Mouse (Mus musculus) midbrain, embryonic 13.5 days (tissue): ENCODE data around the gene Col26a1. TPM values are rescaled to one million over a fixed set of nuclear protein-coding genes. Genes with fewer than 3 reads are reported as not detected.

Experiments
- ATAC-seq: fragments of 200-750 bp; cut with Nextera tagmentation; 2 replicates; pipeline ENCODE4 v1.8.0; 2017; ENCODE audit warnings: mild to moderate bottlenecking, moderate TSS enrichment, moderate library complexity
- H3K27ac ChIP-seq: fragments of 300-500 bp; sonication (generic); 2 replicates; pipeline ENCODE4 v1.5.1; 2015; ENCODE audit warnings: inconsistent platforms, mild to moderate bottlenecking, moderate library complexity
- H3K27me3 ChIP-seq: fragments of 300-500 bp; sonication (generic); 2 replicates; pipeline ENCODE4 v1.6.1; 2015; ENCODE audit warnings: mild to moderate bottlenecking, inconsistent platforms
- H3K36me3 ChIP-seq: fragments of 300-500 bp; sonication (generic); 2 replicates; pipeline ENCODE4 v1.6.1; 2015; ENCODE audit warnings: mild to moderate bottlenecking, inconsistent platforms
- H3K4me1 ChIP-seq: fragments of 300-500 bp; sonication (generic); replicated peaks from 2 replicates; pipeline ENCODE4 v1.6.1; 2015; ENCODE audit warnings: inconsistent platforms
- H3K4me2 ChIP-seq: fragments of 300-500 bp; sonication (generic); replicated peaks from 2 replicates; pipeline ENCODE4 v1.6.1; 2015; ENCODE audit warnings: moderate library complexity, mild to moderate bottlenecking, inconsistent platforms
- H3K4me3 ChIP-seq: fragments of 300-500 bp; sonication (generic); replicated peaks from 2 replicates; pipeline ENCODE4 v1.5.1; 2015; ENCODE audit warnings: mild to moderate bottlenecking, inconsistent platforms
- H3K9ac ChIP-seq: fragments of 300-500 bp; sonication (generic); replicated peaks from 2 replicates; pipeline ENCODE4 v1.6.1; 2015; ENCODE audit warnings: mild to moderate bottlenecking, inconsistent platforms
- H3K9me3 ChIP-seq: fragments of 300-500 bp; sonication (generic); 2 replicates; pipeline ENCODE4 v1.6.1; 2016; ENCODE audit warnings: mild to moderate bottlenecking, inconsistent platforms
- WGBS: fragments of 180-500 bp; shearing (Covaris S2); methylation state at CpG from one replicate; pipeline ENCODE4 v1.1.7; 2015; 5-methylcytosine and 5-hydroxymethylcytosine counted together
- polyA plus RNA-seq: library from polyadenylated mRNA; unstranded; fragments of >200 nt; fragmentation: Nextera tagmentation; extraction: Ambion mirVana; gene quantifications from 2 replicates; pipeline ENCODE4 v1.2.1, GENCODE M21; 2015

The Col26a1 gene
- polyA plus RNA-seq, 1 experiment from 2014 or later = 19.0 TPM

DNA sequence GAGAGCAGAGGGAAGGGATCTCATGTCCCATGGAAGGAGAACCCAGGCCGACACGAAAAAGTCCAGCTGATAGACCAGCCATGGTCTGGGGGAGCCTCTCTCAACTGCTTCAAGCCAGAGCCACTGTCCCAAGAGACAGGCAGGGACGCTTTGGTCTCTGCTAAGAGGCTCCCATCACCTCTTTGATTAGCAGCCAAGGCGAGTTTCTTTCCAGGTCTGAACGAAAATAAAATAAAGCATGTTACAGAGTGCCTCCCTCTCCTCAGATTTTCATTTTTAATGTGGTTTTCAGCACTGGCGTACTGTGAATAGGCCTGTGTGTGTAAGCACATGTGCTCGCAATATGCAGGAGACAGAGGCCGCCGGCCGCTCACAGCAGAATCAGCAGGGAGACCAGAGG is 90.5 kb downstream of the Col26a1 start:
- Histone ChIP-seq H3K9ac (no peak overlapping the region), H3K9me3 (no peaks in the 10 kb centered on the region), H3K27me3 (peaks cover 3% of the 10 kb centered on the region; the same call in 1 of the 2 replicates), H3K4me3 (no peak overlapping the region), H3K36me3 (no peaks in the 10 kb centered on the region), H3K27ac (no peak overlapping the region), H3K4me2 (no peak overlapping the region), H3K4me1 (peaks cover 4% of the 10 kb centered on the region)
- 85% methylated on average over 10 of the region's 10 CpGs for WGBS
- no peak for ATAC-seq

DNA sequence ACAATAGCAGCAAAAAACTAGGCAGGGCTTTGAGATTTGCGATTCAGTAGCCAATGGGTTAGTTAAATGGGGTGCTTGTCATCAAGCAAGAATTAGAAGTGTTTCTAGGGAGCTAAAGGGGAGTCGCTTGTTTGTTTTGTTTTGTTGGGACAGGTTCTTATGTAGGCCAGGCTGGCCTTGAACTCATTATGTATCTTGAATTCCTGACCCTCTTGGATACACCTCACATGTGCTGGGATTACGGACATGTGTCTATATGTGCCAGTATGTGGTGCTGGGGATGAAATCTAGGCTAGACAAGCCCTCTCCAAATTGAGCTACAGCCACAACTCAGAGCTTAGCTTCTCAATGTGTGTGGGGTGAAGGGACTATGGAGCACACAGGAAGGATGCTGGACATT is 91.8 kb downstream of the Col26a1 start:
- peak overlapping the region; percentile 45 for H3K27ac ChIP-seq
- ATAC-seq = peak; percentile 64
- peaks cover 4% of the 10 kb centered on the region; the same call in 1 of the 2 replicates for H3K4me1 ChIP-seq
- peaks cover 3% of the 10 kb centered on the region; the same call in 1 of the 2 replicates for H3K27me3 ChIP-seq
- no peak overlapping the region for H3K9ac ChIP-seq
- no peaks in the 10 kb centered on the region for H3K36me3 ChIP-seq
- H3K4me3 ChIP-seq = no peak overlapping the region
- H3K9me3 ChIP-seq = no peaks in the 10 kb centered on the region
- 39% methylated on average over 3 of the region's 3 CpGs for WGBS
- H3K4me2 ChIP-seq = no peak overlapping the region

DNA sequence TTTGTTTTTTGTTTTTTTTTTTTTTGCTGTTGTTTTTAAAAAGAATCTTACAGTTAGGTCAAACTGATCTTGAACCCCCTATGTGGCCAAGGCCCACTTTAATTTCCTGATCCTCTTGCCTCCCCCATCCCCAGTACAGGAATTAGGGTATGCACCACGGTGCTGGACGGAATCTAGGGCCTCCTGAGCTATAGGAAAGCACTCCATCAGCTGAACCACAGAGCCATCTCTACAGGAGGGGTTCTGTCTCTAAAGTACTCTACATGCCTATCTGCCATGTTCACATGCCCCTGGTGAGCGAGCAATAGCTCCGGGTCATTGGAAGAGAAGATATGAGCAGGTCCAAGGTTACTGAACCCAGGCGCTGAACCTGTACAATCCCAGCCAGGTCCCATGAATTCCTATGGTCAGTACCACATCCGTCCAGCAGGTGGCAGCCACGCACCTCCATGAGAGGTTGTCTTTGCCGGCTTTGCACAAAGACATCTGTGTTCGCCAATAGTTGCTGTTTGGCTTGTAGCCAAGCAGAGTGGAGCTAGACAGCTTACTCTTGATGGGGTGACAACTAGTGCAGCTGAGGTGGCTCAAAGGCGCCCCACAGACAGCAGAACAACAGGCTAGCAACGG is 92.3 kb downstream of the Col26a1 start:
- Histone ChIP-seq H3K9me3 (no peaks in the 10 kb centered on the region), H3K4me1 (peaks cover 4% of the 10 kb centered on the region; the same call in 1 of the 2 replicates), H3K36me3 (no peaks in the 10 kb centered on the region), H3K4me3 (no peak overlapping the region), H3K4me2 (no peak overlapping the region), H3K9ac (no peak overlapping the region), H3K27me3 (peaks cover 3% of the 10 kb centered on the region; the same call in 1 of the 2 replicates), H3K27ac (peak overlapping the region; percentile 45; the same call in 1 of the 2 replicates)
- WGBS = 14% methylated on average over 11 of the region's 11 CpGs
- peak; percentile 95 for ATAC-seq

DNA sequence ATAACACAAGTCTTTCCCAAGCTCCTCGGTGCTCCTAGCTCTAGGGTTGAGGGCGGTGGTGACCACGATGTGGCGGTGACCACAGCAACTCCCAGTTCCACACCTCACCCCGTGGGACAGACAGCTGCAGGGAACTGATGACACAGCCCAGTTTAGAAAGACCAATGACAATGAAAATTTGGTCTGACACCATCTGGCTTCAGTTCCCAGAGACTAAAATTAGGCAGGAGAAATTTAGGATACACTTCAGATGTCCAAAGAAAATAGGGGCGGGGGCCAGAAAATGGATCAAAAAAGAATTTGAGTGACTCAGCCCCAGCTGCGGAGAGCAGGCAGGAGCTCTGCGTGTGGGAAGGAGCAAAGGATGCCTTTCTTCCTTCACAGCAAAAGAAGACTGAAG is 98.5 kb downstream of the Col26a1 start:
- Histone ChIP-seq H3K9me3 (no peaks in the 10 kb centered on the region), H3K36me3 (no peaks in the 10 kb centered on the region), H3K4me1 (no peaks in the 10 kb centered on the region), H3K4me2 (no peak overlapping the region), H3K9ac (no peak overlapping the region), H3K27me3 (peaks cover 3% of the 10 kb centered on the region; the same call in 1 of the 2 replicates), H3K27ac (no peak overlapping the region), H3K4me3 (no peak overlapping the region)
- 79% methylated on average over 8 of the region's 8 CpGs for WGBS
- no peak for ATAC-seq

DNA sequence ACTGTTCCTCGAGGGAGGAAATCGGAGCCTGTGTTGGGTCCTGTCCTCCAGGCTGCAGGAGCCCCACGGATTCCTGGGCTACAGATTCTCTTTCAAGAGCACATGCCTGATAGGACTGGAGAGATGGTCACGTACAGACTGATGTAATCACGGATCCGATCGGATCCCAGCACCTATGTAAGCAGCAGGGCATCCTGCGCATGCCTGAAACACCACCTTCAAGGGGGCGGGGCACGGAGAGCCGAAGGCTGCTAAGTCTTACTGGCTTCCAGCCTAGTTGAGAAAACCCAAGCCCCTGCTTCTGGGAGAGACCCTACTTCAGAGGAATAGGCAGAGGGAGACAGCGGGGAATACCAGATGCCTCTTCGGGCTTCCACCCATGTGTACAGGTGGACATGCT is 100.4 kb downstream of the Col26a1 start:
- H3K4me3 ChIP-seq = no peak overlapping the region
- no peak for ATAC-seq
- H3K36me3 ChIP-seq = no peaks in the 10 kb centered on the region
- H3K4me2 ChIP-seq = peak overlapping the region; percentile 30
- H3K27me3 ChIP-seq = no peaks in the 10 kb centered on the region
- H3K27ac ChIP-seq = no peak overlapping the region
- 55% methylated on average over 13 of the region's 13 CpGs for WGBS
- no peaks in the 10 kb centered on the region for H3K9me3 ChIP-seq
- H3K9ac ChIP-seq = no peak overlapping the region
- no peaks in the 10 kb centered on the region for H3K4me1 ChIP-seq

DNA sequence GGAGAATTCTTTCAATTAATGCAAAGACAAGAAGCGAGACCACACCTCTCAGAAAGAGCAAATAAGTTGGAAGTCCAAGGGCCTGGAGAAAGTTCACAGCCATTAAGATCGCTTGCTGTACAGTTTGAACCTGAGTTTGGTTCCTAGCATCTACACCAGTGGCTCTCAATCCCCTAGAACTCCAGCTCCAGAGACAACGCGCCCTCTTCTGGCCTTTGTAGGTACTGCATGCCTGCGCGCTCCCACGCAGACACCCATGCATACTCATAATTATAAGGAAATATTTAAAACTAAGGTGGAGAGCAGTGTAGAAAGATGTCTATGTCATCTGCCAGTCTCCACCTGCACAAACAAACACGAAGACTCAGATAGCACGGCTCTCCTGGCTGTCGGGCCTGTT is 102.5 kb downstream of the Col26a1 start:
- no peaks in the 10 kb centered on the region for H3K36me3 ChIP-seq
- ATAC-seq = no peak
- WGBS = 50% methylated on average over 10 of the region's 10 CpGs

DNA sequence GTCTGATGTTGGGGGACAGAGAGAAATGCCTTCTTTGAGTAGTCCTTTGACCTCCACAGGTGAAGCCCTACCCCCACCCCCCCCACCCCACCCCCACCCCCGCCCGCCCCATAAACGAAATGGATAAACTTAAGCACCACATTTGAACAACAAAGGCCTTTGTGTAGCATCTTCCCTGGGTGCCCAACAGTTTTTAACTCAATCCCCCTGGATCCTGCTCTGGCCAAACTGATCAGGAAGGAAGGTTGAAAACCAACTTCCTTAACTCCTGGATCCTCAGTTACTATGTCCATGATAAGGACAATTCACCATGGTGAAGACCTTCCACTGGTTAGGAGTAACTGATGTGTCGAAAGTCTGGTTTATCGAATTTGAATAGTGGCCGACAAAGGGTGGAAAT is 103.1 kb downstream of the Col26a1 start:
- H3K4me2 ChIP-seq = no peak overlapping the region
- H3K36me3 ChIP-seq = no peaks in the 10 kb centered on the region
- no peak for ATAC-seq
- no peak overlapping the region for H3K4me3 ChIP-seq
- H3K27ac ChIP-seq = no peak overlapping the region
- no peaks in the 10 kb centered on the region for H3K27me3 ChIP-seq
- H3K9ac ChIP-seq = no peak overlapping the region
- 90% methylated on average over 6 of the region's 6 CpGs for WGBS
- peaks cover 9% of the 10 kb centered on the region for H3K9me3 ChIP-seq
- H3K4me1 ChIP-seq = no peaks in the 10 kb centered on the region

More for the DNA sequence above, 102.5 kb downstream of the Col26a1 start:
- Histone ChIP-seq H3K27ac (no peak overlapping the region), H3K4me3 (no peak overlapping the region), H3K4me1 (no peaks in the 10 kb centered on the region), H3K4me2 (no peak overlapping the region), H3K9ac (no peak overlapping the region), H3K9me3 (peaks cover 4% of the 10 kb centered on the region; the same call in 1 of the 2 replicates), H3K27me3 (no peaks in the 10 kb centered on the region)

DNA sequence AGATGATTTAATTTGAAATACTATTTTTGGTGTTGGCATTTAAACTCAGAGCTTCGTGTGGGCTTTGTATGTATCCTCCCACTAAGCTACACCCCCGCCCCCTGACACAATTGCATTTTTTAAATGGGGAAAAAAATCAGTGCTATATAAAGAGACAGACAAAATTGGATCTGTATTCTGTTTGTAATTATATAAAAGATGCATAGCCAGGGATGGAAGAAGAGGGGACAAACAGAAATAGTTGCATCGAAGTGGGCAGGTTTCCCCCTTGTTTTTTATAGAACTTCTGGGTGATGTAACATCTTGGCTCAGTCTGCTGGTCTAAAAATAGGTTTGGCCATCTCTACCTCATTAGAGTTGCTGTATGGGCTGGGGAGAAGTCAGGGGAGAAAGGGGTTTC is 107.5 kb downstream of the Col26a1 start:
- Histone ChIP-seq H3K4me2 (no peak overlapping the region), H3K27ac (no peak overlapping the region), H3K36me3 (no peaks in the 10 kb centered on the region), H3K9ac (no peak overlapping the region), H3K27me3 (no peaks in the 10 kb centered on the region), H3K9me3 (peaks cover 10% of the 10 kb centered on the region), H3K4me3 (no peak overlapping the region), H3K4me1 (no peaks in the 10 kb centered on the region)
- WGBS = 85% methylated on average over 3 of the region's 3 CpGs
- ATAC-seq = no peak

DNA sequence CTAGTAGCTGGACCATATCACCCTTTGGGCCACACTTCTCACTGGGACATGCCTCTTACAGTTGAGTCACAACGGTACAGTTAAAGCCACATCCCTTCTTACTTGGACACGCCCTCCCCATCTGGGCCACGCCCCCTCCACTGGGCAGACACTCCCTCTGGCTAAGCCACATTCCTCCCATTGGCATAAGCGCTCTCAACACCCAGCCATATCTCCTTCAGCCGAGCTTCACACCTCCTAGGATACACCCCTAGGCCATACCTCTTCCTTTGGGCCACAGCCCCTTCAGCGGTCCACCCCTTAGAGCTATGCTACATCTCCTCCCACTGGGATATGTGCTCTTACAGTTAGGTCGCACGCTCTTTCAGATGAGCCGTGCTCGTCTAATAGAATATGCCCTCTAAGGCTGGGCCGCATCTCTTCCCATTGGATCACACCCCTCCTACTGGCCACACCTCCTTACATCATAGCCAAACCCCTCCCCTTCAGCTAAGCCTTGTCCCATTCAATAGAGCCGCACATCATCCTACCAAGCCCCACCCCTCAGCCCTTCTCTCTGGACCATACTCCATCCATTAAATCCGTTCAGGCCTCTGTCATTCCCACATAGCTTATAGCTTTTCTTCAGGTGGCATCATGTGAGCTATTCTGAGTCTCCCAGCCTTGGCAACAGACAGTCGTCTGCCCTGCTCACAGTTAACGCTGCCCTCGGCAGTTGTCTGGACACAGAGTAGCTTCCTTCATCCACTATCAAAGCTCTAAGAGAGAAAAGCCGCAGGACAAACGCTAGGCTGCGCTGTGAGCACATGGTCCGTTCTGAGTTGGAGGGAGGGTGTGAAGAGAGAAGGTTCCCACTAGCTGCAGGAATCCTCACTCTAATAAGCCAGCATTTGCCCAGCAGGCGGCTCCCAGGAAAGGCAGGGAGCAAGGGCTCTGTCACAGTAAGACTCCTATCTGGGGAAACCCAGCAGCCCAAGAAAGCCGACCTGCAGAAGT is 109.7 kb downstream of the Col26a1 start:
- no peaks in the 10 kb centered on the region for H3K27me3 ChIP-seq
- no peak overlapping the region for H3K4me2 ChIP-seq
- no peaks in the 10 kb centered on the region for H3K36me3 ChIP-seq
- H3K9ac ChIP-seq = no peak overlapping the region
- no peak for ATAC-seq
- 61% methylated on average over 22 of the region's 22 CpGs for WGBS
- H3K4me1 ChIP-seq = no peaks in the 10 kb centered on the region
- H3K4me3 ChIP-seq = no peak overlapping the region
- H3K27ac ChIP-seq = no peak overlapping the region
- peaks cover 10% of the 10 kb centered on the region for H3K9me3 ChIP-seq

DNA sequence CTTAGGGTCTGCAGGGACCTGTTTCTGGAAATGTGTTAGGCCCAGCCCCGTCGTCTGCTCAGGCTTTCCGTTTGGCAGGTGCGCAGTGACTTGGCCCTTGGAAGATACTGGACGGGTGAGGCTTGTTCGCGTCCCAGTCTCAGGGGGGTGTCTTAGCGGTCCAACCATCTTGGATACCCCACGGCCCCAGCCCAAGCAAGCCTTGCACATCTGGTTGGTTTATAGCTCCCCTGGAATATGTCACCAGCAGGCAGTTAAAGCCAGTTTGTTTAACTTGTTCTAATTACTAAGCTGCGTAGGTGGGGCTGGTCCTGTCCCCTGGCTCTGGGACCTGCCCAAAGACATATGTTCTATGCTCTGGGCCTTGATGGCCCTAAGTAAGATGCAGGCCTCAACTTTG is 111.9 kb downstream of the Col26a1 start:
- Histone ChIP-seq H3K27me3 (no peaks in the 10 kb centered on the region), H3K4me3 (no peak overlapping the region), H3K9me3 (peaks cover 6% of the 10 kb centered on the region; the same call in 1 of the 2 replicates), H3K36me3 (no peaks in the 10 kb centered on the region), H3K4me1 (no peaks in the 10 kb centered on the region), H3K9ac (no peak overlapping the region), H3K4me2 (no peak overlapping the region), H3K27ac (no peak overlapping the region)
- no peak for ATAC-seq
- WGBS = 97% methylated on average over 10 of the region's 10 CpGs

DNA sequence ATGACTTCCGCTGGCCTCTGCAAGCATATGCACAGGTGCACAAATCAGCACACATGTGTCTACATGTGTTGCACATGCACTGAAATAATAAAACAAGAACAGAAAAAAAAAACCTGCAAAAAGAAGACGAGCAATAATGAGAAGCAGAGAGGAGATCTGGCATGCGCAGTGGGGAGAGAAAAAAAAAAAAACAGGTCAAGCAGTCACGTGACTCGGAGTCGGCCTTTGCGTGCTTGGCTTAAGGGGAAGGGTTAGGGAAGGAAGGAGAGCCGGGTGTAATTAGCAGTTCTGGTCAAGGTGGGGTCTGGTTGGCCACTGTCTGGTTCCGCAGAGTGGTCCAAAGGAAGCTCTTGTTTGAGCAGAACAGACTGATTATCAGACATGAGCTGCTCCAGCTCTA is 115.7 kb downstream of the Col26a1 start:
- H3K36me3 ChIP-seq = no peaks in the 10 kb centered on the region
- H3K27ac ChIP-seq = no peak overlapping the region
- WGBS = 84% methylated on average over 9 of the region's 9 CpGs
- no peaks in the 10 kb centered on the region for H3K4me1 ChIP-seq
- no peak overlapping the region for H3K4me2 ChIP-seq
- no peak for ATAC-seq
- H3K4me3 ChIP-seq = no peak overlapping the region
- no peaks in the 10 kb centered on the region for H3K27me3 ChIP-seq
- H3K9me3 ChIP-seq = no peaks in the 10 kb centered on the region
- H3K9ac ChIP-seq = no peak overlapping the region

DNA sequence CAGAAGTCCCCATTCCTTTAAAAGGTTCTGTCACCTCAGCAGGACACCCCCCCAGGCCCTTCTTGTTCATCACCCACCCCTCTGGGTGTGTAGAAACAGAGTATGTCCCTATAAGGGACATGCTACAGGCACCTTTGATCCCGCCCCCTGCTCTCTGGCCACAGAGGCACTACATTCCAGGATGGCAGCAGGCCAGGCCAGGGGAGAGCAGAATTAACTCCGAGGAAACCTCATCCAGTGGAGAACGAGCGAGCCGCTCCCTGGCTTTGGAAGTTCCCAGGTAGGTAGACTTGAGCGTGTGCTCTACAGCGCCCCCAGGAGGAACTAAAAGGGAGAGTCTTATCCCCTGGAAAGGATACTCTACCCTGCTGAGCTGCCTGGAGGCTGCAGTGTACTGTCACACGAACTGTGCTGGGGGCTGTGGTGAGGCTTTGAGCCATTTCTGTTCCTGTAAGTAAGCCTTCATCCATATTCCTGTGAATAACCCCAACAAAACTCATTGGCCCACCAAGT is 118.8 kb downstream of the Col26a1 start:
- H3K27ac ChIP-seq = no peak overlapping the region
- no peak overlapping the region for H3K4me2 ChIP-seq
- no peak for ATAC-seq
- no peaks in the 10 kb centered on the region for H3K4me1 ChIP-seq
- no peaks in the 10 kb centered on the region for H3K36me3 ChIP-seq
- H3K9ac ChIP-seq = no peak overlapping the region
- 35% methylated on average over 8 of the region's 8 CpGs for WGBS
- H3K27me3 ChIP-seq = no peaks in the 10 kb centered on the region
- H3K9me3 ChIP-seq = no peaks in the 10 kb centered on the region
- H3K4me3 ChIP-seq = no peak overlapping the region
